Mouse (Mus musculus) neural tube, embryonic 14.5 days (tissue): Measurements from ENCODE around the gene 1810055G02Rik. TPM values are rescaled to one million over a fixed set of nuclear protein-coding genes. Genes with fewer than 3 reads are reported as not detected.

Source experiments
- ATAC-seq: fragments of 200-750 bp; cut with Nextera tagmentation; 2 replicates; pipeline ENCODE4 v1.8.0; 2017; ENCODE audit warnings: low read depth, mild to moderate bottlenecking, moderate TSS enrichment, moderate library complexity
- H3K27ac ChIP-seq: fragments of 300-500 bp; sonication (generic); 2 replicates; pipeline ENCODE4 v1.5.1; 2014; ENCODE audit warnings: low read depth, mild to moderate bottlenecking, control low read depth, low read length, moderate library complexity, mixed read lengths
- H3K27me3 ChIP-seq: fragments of 300-500 bp; sonication (generic); 2 replicates; pipeline ENCODE4 v1.6.1; 2014; ENCODE audit warnings: low read length; ENCODE audit not compliant: control insufficient read depth, insufficient read depth
- H3K36me3 ChIP-seq: fragments of 300-500 bp; sonication (generic); 2 replicates; pipeline ENCODE4 v1.6.1; 2014; ENCODE audit warnings: low read length, mixed read lengths; ENCODE audit not compliant: control insufficient read depth, insufficient read depth
- H3K4me1 ChIP-seq: fragments of 300-500 bp; sonication (generic); 2 replicates; pipeline ENCODE4 v1.6.1; 2014; ENCODE audit warnings: low read length; ENCODE audit not compliant: control insufficient read depth, insufficient read depth
- H3K4me2 ChIP-seq: fragments of 300-500 bp; sonication (generic); 2 replicates; pipeline ENCODE4 v1.6.1; 2014; ENCODE audit warnings: mild to moderate bottlenecking, low read depth, low read length, control low read depth
- H3K4me3 ChIP-seq: fragments of 300-500 bp; sonication (generic); 2 replicates; pipeline ENCODE4 v1.5.1; 2014; ENCODE audit warnings: low read depth, low read length, control low read depth, mixed read lengths
- H3K9ac ChIP-seq: fragments of 300-500 bp; sonication (generic); replicated peaks from 2 replicates; pipeline ENCODE4 v1.6.1; 2014; ENCODE audit warnings: low read depth, mild to moderate bottlenecking, control low read depth, low read length, mixed read lengths
- H3K9me3 ChIP-seq: fragments of 300-500 bp; sonication (generic); 2 replicates; pipeline ENCODE4 v1.6.1; 2016; ENCODE audit warnings: low read length; ENCODE audit not compliant: control insufficient read depth
- WGBS: fragments of 180-500 bp; shearing (Covaris S2); extraction: QIAGEN DNeasy Blood & Tissue Kit; methylation state at CpG from one replicate; pipeline ENCODE4 v1.1.7; 2014; 5-methylcytosine and 5-hydroxymethylcytosine counted together
- polyA plus RNA-seq: library from polyadenylated mRNA; unstranded; fragments of >200 nt; fragmentation: Nextera tagmentation; extraction: Ambion mirVana; gene quantifications from 2 replicates; pipeline ENCODE4 v1.2.1, GENCODE M21; 2014

1810055G02Rik gene
- polyA plus RNA-seq, 1 experiment from 2014 or later: 33.4 TPM

DNA sequence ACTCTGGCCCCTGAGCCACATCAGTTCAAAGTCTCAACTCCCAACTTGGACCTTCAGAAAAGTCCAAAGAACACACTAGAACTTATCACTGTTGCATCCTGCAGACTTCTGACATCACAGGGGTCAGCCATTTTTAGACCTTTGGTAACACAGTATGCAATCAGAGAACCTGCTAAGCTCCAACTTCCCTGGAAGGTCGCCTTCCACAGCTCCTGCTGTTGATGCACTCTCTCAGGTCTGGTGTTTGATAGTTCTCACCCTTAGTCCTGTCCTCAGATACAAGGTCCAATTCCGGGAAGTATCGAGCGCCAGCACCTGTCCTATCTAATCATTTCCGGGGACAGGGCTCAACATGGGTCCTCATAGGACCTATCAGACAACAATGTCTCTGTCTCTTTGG lies 16.8 kb upstream of the 1810055G02Rik start:
- H3K4me1 ChIP-seq: no peaks in the 10 kb centered on the region
- no peak overlapping the region for H3K9ac ChIP-seq
- H3K27me3 ChIP-seq: 0 out of 2 replicates have a peak, but pooled peaks cover 4% of the 10 kb centered on the region
- H3K36me3 ChIP-seq: no peaks in the 10 kb centered on the region
- no peak overlapping the region for H3K4me2 ChIP-seq
- H3K9me3 ChIP-seq: no peaks in the 10 kb centered on the region
- H3K27ac ChIP-seq: no peak overlapping the region
- H3K4me3 ChIP-seq: no peak overlapping the region
- ATAC-seq: no peak
- WGBS: 89% methylated on average over 5 of the region's 5 CpGs

DNA sequence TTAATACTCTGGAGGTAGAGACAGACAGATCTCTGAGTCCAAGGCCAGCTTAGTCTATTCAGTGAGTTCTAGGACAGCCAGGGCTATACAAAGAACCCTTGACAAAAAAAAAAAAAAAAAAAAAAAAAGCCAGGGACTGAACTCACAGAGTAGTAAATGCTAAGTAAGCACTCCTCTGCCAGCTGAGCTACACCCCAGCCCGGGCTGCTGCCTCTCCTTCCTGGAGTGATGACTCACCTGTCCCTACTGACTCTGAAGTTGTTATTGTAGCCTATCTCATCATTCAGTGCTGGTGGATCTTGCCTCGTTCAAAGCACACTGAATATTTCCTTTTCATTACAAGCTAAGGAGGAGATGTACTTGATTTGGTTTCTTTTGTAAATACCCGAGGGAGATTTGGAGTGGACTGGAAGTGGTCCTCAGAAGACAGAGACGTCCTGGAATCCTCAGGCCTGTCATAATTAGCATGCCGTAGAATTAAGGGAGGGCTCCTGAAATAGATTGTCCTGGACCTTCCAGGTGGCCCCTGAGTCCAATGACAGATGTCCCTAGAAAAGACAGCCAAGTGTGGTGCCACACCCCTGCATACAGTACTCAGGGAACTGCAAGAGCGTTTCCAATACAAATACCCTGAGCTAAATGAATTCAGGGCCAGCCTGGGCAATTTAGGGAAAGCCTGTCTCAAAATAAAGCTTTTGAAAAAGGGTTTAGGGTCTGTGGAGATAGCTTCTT lies 15.5 kb upstream of the 1810055G02Rik start:
- H3K9me3 ChIP-seq: no peaks in the 10 kb centered on the region
- H3K9ac ChIP-seq: no peak overlapping the region
- 68% methylated on average over 6 of the region's 6 CpGs for WGBS
- H3K4me3 ChIP-seq: no peak overlapping the region
- no peaks in the 10 kb centered on the region for H3K4me1 ChIP-seq
- no peaks in the 10 kb centered on the region for H3K36me3 ChIP-seq
- ATAC-seq: no peak
- no peak overlapping the region for H3K27ac ChIP-seq
- H3K4me2 ChIP-seq: no peak overlapping the region
- 0 out of 2 replicates have a peak, but pooled peaks cover 2% of the 10 kb centered on the region for H3K27me3 ChIP-seq

DNA sequence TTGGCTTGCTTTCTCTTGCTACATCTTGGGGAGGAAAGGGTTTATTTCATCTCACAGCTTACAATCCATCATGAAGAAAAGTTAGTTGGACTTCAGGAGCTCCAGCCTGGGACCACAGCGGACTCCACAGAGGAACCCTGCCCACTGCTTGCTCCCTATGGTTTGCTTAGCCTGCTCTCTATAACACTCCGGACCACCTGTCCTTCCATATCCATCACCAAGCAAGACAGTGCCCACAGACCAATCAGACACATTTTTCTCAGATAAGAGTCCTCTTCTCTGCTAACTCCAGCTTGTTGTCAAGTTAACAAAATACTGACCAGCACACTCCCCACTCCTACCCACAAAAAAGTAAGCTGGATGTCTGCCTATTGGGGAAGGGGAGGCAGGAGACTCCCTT lies 13.6 kb upstream of the 1810055G02Rik start:
- H3K36me3 ChIP-seq: no peaks in the 10 kb centered on the region
- ATAC-seq: no peak
- H3K4me1 ChIP-seq: no peaks in the 10 kb centered on the region
- no peaks in the 10 kb centered on the region for H3K27me3 ChIP-seq
- H3K27ac ChIP-seq: no peak overlapping the region
- 91% methylated on average over 2 of the region's 2 CpGs for WGBS
- no peak overlapping the region for H3K4me2 ChIP-seq
- H3K9me3 ChIP-seq: no peaks in the 10 kb centered on the region
- no peak overlapping the region for H3K9ac ChIP-seq
- H3K4me3 ChIP-seq: no peak overlapping the region

DNA sequence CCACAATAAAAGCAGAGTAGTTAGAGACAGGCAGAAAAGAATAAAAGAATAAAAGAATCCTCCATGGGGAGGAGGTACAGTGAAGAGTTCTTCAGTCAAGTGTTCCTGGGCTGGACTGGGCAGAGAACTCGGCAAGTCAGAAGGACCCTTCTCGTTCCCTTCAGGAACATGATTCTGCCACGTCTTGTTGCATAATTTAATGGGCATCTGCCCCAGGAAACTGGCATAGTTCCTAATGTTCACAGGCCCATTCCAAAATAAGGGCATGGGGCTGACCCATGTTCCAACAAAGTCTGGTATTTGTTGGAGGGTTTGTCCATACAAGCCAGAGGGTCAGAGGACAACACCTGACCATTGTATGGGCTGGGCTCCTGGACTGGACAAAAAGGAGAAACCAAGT lies 13.1 kb upstream of the 1810055G02Rik start:
- no peak for ATAC-seq
- no peaks in the 10 kb centered on the region for H3K27me3 ChIP-seq
- no peak overlapping the region for H3K4me2 ChIP-seq
- H3K9me3 ChIP-seq: no peaks in the 10 kb centered on the region
- H3K27ac ChIP-seq: no peak overlapping the region
- H3K4me3 ChIP-seq: no peak overlapping the region
- 88% methylated on average over 3 of the region's 3 CpGs for WGBS
- no peaks in the 10 kb centered on the region for H3K4me1 ChIP-seq
- H3K9ac ChIP-seq: no peak overlapping the region
- no peaks in the 10 kb centered on the region for H3K36me3 ChIP-seq

DNA sequence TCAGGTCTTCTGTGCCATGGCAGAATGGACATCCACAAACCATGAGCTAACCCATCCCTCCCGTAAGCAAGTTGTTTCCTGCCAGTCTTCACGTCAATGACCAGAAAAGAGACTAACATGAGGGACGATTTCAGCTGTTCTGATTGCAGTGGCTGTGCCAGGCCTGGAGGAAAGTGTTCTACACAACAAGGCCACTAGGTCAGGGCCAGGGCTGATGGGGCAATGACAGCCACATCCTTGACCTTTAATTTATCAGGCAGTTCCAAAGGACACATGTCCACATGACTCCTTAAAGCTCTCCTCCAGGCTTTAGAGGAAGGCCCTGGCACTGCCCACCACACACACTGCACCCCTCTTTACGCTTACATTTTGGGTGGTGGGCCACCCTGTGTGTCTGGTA lies 12.6 kb upstream of the 1810055G02Rik start:
- no peak for ATAC-seq
- no peaks in the 10 kb centered on the region for H3K36me3 ChIP-seq
- H3K4me2 ChIP-seq: no peak overlapping the region
- no peaks in the 10 kb centered on the region for H3K27me3 ChIP-seq
- no peak overlapping the region for H3K4me3 ChIP-seq
- H3K9me3 ChIP-seq: no peaks in the 10 kb centered on the region
- H3K27ac ChIP-seq: no peak overlapping the region
- WGBS: 86% methylated on average over 4 of the region's 4 CpGs
- H3K9ac ChIP-seq: no peak overlapping the region
- H3K4me1 ChIP-seq: no peaks in the 10 kb centered on the region

DNA sequence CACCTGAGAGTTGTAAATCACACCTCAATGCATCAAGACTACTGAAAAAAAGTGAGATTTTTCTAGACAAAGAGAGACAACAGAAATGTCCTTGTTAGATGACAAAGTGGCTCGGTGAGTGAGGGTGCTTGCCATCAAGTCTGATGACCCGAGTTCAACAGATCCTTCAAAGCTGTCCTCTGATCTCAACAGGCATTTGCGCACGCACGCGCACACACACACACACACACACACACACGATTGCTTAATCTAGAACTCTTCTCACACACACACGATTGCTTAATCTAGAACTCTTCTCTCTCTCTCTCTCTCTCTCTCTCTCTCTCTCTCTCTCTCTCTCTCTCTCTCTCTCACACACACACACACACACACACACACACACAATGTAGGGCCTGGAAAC lies 12.1 kb upstream of the 1810055G02Rik start:
- Histone ChIP-seq H3K36me3 (no peaks in the 10 kb centered on the region), H3K9me3 (no peaks in the 10 kb centered on the region), H3K9ac (no peak overlapping the region), H3K27me3 (no peaks in the 10 kb centered on the region), H3K4me3 (no peak overlapping the region), H3K4me2 (no peak overlapping the region), H3K4me1 (no peaks in the 10 kb centered on the region), H3K27ac (no peak overlapping the region)
- WGBS: 92% methylated on average over 8 of the region's 8 CpGs
- ATAC-seq: no peak

DNA sequence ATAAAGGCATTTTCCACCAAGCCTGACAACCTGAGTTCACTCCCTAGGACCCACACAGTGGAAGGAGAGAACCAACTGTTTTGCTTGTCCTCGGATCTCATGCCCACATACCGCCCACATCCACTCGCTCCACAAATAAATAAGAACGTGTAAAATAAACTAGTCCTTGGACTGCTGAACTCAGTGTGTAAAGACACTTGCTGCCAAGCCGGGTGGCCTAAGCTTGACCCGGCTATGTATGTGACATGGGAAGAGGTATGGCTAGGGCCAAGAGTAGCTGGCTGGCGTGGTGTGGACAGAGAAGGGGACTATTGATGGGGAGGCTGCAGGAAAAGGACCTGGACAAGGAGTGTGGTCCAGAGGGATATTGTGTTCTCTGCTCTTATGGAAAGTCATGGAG lies 10.1 kb upstream of the 1810055G02Rik start:
- Histone ChIP-seq H3K36me3 (no peaks in the 10 kb centered on the region), H3K27ac (no peak overlapping the region), H3K9me3 (no peaks in the 10 kb centered on the region), H3K9ac (no peak overlapping the region), H3K27me3 (no peaks in the 10 kb centered on the region), H3K4me1 (no peaks in the 10 kb centered on the region), H3K4me3 (no peak overlapping the region), H3K4me2 (no peak overlapping the region)
- WGBS: 91% methylated on average over 7 of the region's 7 CpGs
- ATAC-seq: no peak

DNA sequence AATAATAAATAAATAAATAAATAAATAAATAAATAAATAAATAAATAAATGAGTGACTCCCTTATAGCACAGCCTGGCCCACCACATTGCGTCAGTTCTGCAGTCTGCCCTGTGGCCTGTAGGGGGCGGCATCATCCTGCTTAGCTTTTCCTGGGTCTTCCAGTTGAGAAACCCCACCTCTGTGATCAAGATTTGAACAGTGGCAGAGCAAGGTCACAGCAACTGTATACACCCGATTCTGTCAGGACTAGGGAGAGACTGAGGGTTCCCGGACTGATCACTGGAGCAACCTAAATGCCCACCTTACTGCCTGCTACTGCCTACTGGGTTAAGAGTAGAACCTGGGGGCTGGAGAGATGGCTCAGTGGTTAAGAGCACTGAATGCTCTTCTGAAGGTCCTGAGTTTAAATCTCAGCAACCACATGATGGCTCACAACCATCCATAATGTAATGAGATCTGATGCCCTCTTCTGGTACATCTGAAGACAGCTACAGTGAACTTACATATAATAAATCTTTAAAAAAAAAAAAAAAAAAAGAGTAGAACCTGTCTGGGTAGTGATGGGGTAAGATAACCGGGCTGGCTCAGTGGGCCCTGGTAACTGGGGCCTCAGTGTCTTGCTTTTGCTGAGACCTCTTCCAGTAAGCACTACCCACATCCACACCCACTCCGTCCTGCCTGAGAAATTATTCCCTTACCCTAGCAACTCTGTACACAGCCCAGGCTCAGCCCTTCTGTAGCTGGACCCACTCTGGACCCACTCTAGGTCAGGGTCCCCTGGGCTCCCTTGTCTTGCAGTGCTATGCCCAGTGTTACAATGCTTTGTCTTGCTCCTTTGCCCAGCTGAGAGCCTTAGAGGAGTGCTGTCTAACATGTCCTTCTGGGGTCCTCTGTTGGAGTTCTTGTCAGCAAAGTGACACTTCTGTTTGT lies 8.3 kb upstream of the 1810055G02Rik start:
- Histone ChIP-seq H3K4me1 (no peaks in the 10 kb centered on the region), H3K9me3 (no peaks in the 10 kb centered on the region), H3K27me3 (no peaks in the 10 kb centered on the region), H3K4me3 (no peak overlapping the region), H3K36me3 (no peaks in the 10 kb centered on the region), H3K9ac (no peak overlapping the region), H3K4me2 (no peak overlapping the region), H3K27ac (no peak overlapping the region)
- 40% methylated on average over 6 of the region's 6 CpGs for WGBS
- ATAC-seq: peak; percentile 61; the same call in 1 of the 2 replicates

DNA sequence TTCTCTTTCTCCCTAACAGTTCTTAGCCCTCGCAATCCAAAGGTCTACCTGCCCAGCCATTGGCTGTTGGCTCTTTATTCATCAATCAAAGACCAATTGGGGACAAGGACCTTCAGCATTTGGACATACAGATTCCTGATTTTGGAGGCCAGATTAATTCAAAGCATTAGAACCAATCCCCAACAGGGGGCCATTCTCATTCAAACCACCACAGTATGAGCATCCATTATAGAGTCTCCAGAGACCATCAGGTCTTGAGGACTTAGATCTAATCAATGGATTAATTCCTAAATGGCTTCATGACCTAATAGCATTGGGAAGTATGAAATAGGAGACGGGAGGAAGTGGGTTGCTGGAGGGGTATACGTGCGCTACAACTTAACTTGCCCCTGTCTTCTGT lies 5.6 kb upstream of the 1810055G02Rik start:
- Histone ChIP-seq H3K4me1 (peaks cover 1% of the 10 kb centered on the region; the same call in 1 of the 2 replicates), H3K9me3 (no peaks in the 10 kb centered on the region), H3K9ac (no peak overlapping the region), H3K36me3 (no peaks in the 10 kb centered on the region), H3K27ac (no peak overlapping the region), H3K27me3 (no peaks in the 10 kb centered on the region), H3K4me3 (no peak overlapping the region), H3K4me2 (no peak overlapping the region)
- no peak for ATAC-seq
- 87% methylated on average over 4 of the region's 4 CpGs for WGBS
